Mouse (Mus musculus) adrenal gland, postnatal 36 days (tissue): Measurements from ENCODE around the gene Nfatc2. TPM values are rescaled to one million over a fixed set of nuclear protein-coding genes. Genes with fewer than 3 reads are reported as not detected.

Experiments
- DNase-seq, 2 experiments: peaks; one replicate each; pipeline ENCODE4 v3.0.0; 2021; ENCODE audit warnings: mixed read lengths in 1 of 2
- microRNA-seq: library from miRNA; unstranded; fragments of <30 nt; microRNA quantifications from one replicate; pipeline ENCODE4 v1.2.0, GENCODE M21; 2021
- total RNA-seq, 2 experiments: library from RNA; stranded (reverse); gene quantifications; 2 replicates each; pipeline ENCODE4 v1.2.3; 2021

Gene Nfatc2
- total RNA-seq, 2 experiments from 2014 or later, result 2.6 to 3.0 TPM

DNA sequence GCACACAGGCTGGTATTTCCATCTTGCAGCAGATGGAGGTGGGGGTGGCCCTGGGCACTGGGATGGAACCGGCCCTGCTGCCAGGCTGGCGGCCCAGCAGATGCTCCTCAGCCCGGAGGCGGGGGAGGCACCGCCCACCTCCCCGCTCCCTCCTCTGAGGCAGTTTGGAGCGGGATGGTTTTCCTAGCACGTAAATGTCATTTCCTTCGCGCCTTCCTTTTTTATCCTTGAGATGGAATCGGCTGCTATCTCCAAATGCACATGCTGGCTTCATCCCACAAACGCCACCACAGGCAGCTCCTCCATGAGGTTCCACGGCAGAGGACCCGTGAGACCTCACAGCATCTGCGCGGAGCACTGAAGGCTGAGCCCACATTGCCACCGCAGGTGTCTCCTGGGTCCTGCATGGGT is 160.5 kb downstream of the Nfatc2 start:
- DNase-seq, result no peak

DNA sequence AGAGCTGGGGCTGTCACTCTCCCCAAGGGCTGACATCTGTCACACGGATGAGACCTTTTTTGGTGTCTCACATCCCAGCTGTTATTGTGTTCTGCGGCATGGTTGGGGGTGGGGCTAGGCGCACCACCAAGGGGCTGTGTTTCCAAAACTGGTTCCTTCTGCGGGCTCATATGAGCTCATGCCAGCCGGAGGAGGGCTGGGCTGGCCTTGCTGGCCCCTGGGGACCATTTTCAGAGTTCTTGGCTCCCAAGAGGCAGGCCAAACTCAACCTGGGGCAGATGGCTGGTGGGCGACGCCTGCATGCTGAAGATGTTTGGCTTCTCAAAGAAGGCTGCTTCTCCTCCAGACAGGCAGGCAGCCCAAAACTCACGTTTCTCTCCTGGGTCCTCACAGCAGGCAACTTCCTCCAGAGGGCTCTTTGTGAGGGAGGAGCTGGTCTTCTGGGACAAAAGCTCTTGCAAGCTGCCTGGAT is 162.4 kb downstream of the Nfatc2 start:
- no peak for DNase-seq

DNA sequence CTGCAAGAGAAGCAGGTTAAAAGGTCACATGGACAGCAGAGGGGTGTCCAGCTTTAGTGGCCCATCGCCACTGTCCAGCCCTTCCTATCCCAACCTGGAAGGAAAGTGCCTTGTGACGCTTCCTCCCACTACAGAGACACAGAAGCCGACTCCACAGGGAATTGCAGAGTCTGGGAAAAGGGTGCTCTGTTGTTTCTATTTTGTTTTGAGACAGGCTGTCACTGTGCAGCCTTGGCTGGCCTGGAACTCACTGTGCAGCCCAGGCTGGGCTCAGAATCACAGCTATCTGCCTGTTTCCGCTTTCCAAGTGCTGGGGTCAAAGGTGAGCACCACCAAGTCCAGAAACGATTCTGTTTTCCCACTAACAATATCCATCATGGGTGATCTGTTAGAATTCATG is 167.3 kb downstream of the Nfatc2 start:
- no peak for DNase-seq

DNA sequence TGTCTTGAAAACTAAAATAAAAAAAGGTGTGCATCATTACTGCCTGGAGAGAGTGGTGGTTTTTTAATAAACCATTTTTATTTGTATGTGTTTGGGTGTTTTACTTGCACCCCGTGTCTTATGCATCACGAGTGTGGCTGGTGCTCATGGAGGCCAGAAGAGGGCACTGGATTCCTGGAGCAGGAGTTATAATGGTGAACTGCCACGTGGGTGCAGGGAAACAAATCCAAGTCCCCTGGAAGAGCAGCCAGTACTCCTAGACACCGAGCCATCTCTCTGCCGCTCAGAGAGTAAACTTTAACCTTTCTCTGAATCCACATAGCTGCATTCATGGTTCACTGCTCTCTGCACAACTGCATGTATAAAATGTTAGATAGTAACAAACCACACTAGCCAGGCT is 168.1 kb downstream of the Nfatc2 start:
- no peak for DNase-seq

DNA sequence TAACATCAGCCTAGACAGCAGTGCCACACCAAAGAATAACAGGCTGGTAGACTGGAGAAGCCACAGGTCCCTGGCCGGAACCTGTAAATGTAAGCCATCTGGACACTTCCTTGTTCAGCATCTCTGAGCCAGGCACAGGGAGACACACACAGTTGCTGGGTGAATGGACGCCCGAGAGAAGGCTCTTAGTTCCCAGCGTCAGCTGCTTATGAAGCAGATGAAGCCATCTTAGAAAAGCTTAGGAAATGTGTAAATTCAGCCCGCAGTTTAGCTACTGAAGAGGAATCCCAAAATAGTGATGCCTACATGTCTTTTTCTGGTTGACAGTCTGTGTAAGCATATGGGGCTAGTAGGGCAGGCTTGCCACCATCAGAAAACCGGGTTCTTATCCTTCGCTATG is 169.1 kb downstream of the Nfatc2 start:
- DNase-seq, result no peak

DNA sequence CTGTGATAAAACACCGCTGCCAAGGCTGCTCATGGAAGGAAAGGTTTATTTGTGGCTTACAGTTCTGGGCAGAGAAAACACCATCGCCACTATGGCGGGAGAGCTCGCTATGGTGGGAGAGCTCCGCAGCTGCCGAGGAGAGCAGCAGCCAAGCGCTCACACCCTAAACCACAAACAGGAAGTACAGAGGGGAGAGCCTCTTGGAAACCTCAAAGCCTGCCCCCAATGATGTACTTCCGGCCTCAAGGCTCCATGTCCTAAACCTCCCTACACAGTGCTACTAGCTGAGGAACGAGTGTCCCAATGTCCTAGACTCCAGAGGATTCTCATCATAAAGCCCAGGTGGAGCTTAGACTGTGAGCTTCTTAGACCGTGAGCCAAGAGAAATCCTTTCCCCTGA is 171.9 kb downstream of the Nfatc2 start:
- DNase-seq, result no peak

DNA sequence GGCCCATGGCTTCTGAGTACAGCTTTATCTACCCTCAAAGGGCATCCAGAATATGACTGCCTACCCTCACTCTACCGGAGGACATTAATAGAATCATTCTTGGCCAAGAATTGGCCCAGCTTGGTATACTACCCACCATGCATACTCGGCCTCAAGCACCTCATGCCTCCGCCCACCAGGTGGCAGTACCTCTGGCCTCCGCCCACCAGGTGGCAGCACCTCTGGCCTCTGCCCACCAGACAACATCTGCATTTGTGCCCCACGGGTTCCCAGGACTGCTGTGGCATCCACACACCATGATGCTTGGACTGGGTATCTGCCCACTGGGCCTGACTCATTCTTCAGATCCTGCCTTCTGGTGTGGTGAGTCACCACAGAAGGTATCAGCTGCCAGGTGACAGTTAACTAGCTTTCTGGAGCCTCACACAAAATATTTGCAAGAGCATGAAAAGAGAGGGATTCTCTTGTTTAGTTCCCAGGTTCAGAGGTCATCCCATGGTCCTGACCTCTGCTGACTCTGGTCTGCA is 173.0 kb downstream of the Nfatc2 start:
- no peak for DNase-seq

Small RNA genes lying within 50 kb of the gene (microRNA-seq; reads per million reads assigned to microRNA genes)
- gene Mir7004, result 0.75 reads per million

Other genes with a start within 250 kb of the Nfatc2 start
- 10 to 100 TPM; 70.2 to 81.5 TPM for gene Atp9a, start 140.8 kb upstream of the Nfatc2 start, total RNA-seq
- not detected for gene Sall4, start 166.3 kb upstream of the Nfatc2 start, total RNA-seq